Mouse (Mus musculus) right cerebral cortex, postnatal 4 days (tissue): ENCODE measurements at regions not wholly inside any gene's neighbourhood (a gene's known extent, or its start where the extent isn't known, plus 50 kb on each side); places are given as distances from the start of the nearest gene placed in this dataset.

Experiments used
- DNase-seq: peaks from one replicate; pipeline ENCODE4 v3.0.0-alpha.2; 2022

DNA sequence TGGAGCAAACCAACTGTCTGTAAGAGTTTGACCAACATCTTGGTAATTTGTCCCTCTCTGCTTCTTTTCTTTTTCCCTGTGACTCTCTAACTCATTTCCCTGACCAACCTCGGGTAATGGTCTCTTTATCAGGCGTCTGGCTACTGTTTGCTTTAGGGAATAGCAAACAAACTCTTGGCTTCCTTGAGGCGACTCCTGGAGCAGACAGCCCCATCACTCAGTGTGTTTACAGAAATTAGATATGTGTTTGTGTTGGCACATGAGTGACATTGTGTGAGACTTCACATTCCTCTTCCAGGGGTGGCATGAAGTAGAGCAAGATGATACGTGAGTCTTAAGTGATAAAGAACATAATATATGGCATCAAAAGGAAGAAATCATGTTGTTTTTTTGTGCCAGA lies 195.7 kb upstream of the Hhip start:
- no peak for DNase-seq

GRCm38 (mm10) chr8:80251595-80251994 lies 193.8 kb upstream of the Hhip start:
- DNase-seq = no peak

- DNase-seq = no peak
Measured at GRCm38 (mm10) chr8:80250305-80251161, 192.7 kb upstream of the Hhip start.

- DNase-seq = no peak
Measured at GRCm38 (mm10) chr8:80249762-80250161, 192.0 kb upstream of the Hhip start.

DNA sequence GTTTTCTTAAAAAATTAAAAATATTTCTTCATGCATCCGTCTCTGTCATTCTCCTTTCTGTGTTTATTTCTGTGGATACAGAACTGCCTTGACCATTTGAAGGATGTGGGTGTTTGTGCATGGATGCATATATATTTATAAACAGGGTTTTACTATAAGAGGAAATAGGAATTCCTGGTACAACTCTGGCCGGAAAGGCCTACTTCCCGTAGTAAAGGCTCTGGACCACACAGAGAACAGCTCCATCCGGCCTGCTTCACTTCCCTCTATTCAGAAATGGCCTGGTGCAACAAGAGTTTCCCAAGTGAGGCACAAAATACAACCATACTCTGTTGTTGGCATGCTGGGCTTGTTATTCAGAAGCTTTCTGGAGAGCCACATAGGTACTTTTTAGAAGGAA lies 182.1 kb upstream of the Hhip start:
- no peak for DNase-seq

- no peak for DNase-seq
Measured at GRCm38 (mm10) chr8:80210361-80210760, 152.6 kb upstream of the Hhip start.

DNA sequence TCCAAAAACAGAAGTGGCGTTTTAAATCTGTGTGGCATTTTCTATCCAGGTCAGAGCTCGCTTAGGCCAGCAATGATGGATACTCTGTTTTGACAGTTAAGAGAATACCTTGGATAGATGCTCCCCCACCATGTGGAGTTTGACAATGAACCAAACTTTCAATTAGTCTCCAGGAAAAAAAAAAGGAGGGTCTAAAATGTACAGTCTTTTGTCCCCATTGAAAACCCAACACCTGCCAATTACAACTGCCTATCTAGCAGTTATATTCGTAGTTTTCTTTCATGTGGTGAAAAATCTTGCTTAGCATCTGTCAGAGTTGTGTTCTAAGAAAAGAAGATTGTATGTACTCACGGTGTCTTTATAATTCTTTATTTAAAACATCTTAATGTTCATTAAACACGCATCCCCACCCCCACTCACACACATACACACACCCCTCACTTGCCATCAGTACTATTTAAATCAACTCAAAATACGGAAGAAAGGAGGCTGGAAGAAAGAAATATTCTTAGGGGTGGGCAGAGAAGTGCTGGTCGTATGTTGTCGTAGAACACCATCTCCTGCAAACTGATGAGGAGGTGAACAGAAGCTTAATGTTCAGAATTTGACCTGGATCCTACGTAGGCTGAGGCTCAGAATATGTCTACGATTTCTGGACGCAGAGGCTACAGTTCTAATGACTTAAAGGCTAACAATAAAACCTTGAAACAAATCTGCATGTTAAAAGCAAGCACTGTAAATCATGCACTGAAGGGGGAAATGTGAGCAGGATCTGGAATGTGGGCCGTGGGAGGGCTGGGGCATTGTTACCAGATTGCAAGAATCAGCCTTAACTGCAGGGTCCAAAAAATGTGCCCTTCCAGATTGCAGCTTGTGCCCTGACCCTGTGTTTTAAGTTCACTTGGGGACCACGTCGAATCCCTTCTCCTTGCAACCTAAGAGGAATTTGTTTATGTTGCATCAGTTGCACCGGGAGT lies 147.2 kb upstream of the Hhip start:
- DNase-seq = no peak

GRCm38 (mm10) chr8:80203769-80204677 lies 146.2 kb upstream of the Hhip start:
- DNase-seq = no peak

DNA sequence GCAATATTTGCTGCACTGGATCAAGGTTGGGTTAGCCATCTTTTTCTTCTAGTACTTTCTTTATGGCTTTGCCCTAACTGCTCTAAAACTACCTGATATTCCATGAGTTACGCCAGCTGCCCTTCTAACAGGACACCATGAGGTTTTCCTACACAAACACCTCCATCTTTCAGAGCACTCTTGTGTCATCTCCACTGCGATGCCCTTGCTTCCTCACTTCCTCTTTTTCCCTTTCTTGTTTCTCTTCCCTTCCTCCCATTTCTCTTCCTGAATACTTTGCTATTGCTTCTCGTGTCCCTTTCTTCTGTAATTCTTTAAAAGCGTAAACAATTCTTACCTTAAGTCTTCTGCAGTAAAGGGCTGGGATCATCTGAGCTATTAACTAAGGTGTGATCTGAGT lies 139.9 kb upstream of the Hhip start:
- no peak for DNase-seq

DNA sequence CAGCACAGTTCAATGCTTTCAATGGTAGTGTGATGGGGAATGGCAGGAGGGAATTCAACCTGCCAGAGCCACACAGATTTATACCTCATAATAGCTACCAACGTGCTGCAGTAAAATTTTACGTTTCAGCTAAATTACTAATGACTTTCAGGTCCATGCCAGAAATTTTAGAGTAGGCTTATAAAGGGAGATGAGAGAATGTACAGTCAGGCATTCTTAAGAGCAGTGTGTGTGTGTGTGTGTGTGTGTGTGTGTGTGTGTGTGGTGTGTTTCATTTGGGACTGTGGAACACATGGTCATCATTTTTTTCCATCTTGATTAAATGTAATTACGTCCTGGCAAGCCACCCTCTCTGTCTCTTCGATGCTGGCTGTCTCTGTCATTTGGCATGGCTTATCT lies 132.7 kb upstream of the Hhip start:
- DNase-seq = peak; percentile 29

DNA sequence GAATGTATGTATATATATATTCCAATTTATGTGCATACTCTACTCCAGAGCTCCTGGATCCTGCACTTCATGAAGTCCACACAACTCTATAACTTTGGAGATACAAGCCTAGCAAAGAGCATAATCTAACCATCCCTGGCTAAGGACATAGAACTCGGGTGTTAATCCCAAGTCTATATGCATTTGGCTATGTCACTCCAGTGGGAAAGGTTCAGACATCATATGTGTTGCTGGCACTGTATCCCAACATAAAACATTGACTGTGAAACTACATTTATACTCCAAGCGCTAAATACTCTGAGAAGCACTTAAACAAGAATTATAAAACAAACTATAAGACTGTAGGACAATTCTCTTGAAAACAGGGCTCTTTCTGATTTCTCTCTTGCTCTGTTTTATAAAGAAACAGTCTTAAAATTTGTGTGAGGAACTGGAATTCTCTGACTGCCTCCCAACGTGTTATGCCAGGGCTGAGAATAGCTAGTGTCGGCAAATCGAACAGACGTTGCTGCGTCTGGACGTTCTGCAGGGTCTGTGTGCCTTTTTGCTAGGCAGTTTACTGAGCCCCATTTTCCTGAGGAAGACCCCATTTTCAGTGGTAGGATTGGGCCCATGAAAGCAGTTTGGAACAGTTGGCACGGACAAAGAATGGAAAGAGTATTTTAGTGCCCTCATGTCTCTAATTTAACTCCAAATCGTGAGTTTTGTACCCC lies 132.1 kb upstream of the Hhip start:
- peak; percentile 34 for DNase-seq

GRCm38 (mm10) chr8:80185286-80185685 lies 127.5 kb upstream of the Hhip start:
- DNase-seq = no peak

GRCm38 (mm10) chr8:80168688-80169087 lies 110.9 kb upstream of the Hhip start:
- no peak for DNase-seq

DNA sequence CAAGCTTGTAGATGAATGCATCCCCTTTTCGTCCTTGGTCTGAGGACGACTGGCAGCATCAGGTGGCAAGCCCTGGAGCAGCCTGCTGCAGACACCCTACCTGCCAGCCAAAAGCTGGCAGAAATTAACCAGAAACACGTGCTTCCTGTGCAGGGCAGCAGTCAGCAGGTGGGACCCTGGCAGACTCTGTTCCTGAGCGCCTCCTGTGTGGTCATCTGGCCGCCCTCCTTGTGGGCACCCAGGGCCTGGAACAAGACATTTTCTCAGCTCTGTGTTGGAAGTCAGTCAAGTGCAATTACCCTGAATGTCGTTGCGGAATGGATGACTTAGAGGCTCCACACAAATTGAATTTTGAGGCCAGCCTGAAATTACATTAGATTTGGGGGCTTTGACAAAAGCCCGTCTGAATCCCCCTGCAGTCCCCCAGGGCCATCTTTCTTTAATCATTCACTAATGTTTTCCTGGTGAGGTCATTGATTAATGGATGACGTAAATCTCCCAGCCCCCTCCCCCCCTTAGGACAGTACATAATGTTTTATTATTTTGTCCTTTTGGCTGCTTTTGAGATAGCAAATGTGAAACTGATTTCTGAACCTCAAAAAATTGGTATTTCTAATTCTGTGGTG lies 91.8 kb upstream of the Hhip start:
- no peak for DNase-seq

DNA sequence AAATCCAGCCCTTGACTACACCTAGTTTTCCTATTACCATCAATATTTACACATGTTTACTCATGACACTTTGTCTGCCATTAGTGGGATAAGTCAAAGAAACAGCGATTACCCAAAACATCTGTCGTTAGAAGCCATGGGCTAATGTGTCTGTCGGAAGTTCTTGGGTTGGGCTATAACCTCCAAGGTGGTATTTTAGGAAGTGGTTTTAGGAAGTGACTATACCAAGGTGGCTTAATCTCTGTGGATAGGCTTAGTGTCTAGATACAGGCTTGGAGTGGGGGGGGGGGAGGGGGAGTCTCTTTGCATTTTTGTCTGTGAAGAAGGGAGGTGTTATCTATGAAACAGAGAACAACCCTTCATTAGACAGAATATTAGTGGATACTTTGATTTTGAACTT lies 90.1 kb upstream of the Hhip start:
- DNase-seq = no peak

GRCm38 (mm10) chr8:80138481-80138880 lies 80.7 kb upstream of the Hhip start:
- no peak for DNase-seq

GRCm38 (mm10) chr8:80120378-80120965 lies 62.7 kb upstream of the Hhip start:
- no peak for DNase-seq

GRCm38 (mm10) chr8:80117328-80117727 lies 59.5 kb upstream of the Hhip start:
- no peak for DNase-seq
